Mouse (Mus musculus) heart, adult 2 months (tissue): Measurements from ENCODE around the gene Naa38.

Experiments used
- CTCF ChIP-seq: fragments of 200-600 bp; IDR thresholded peaks from 2 replicates; pipeline ENCODE4 v1.8.1; 2022; ENCODE audit warnings: antibody characterized with exemption, mild to moderate bottlenecking, moderate library complexity
- EP300 ChIP-seq: fragments of 200-500 bp; IDR thresholded peaks from 2 replicates; pipeline ENCODE4 v1.6.1; 2011; ENCODE audit warnings: low read depth, low read length, control low read depth; ENCODE audit not compliant: insufficient read depth
- POLR2A ChIP-seq: fragments of 200-500 bp; IDR thresholded peaks from 2 replicates; pipeline ENCODE4 v1.6.1; 2011; ENCODE audit warnings: mild to moderate bottlenecking, low read depth, low read length, control low read depth; ENCODE audit not compliant: insufficient read depth

GRCm38 (mm10) chr11:69356544-69356943 is 38.7 kb upstream of the Naa38 start:
- TF ChIP-seq CTCF (no peak), EP300 (no peak), POLR2A (no peak)
